Mouse (Mus musculus) thymus, adult 2 months (tissue): Measurements from ENCODE around the gene Adamtsl3.

Experiments
- CTCF ChIP-seq: fragments of 200-500 bp; IDR thresholded peaks from 2 replicates; pipeline ENCODE4 v1.5.1; 2012; ENCODE audit warnings: mild to moderate bottlenecking, control low read depth, low read length, moderate library complexity, borderline replicate concordance; ENCODE audit not compliant: control insufficient read depth, poor library complexity, insufficient read depth; ENCODE audit errors: extremely low read depth
- POLR2A ChIP-seq: fragments of 200-500 bp; IDR thresholded peaks from 2 replicates; pipeline ENCODE4 v1.6.1; 2012; ENCODE audit warnings: mild to moderate bottlenecking, low read length, control low read depth, moderate library complexity; ENCODE audit not compliant: control insufficient read depth, poor library complexity, insufficient read depth; ENCODE audit errors: extremely low read depth

GRCm38 (mm10) chr7:82647183-82647582, 311.7 kb downstream of the Adamtsl3 start:
- TF ChIP-seq CTCF, result no peak
- no peak for TF ChIP-seq POLR2A
